Mouse (Mus musculus) layer of hippocampus, postnatal 14 days (tissue): ENCODE results near the gene Rasgrp4. TPM values are rescaled to one million over a fixed set of nuclear protein-coding genes. Genes with fewer than 3 reads are reported as not detected.
"Not testable (repeated sequence)": the region's sequence is repeated elsewhere in the genome, so short reads cannot be mapped to it uniquely, and the experiment has no call there.

ENCODE experiments used
- DNase-seq, 2 experiments: peaks; one replicate each; pipeline ENCODE4 v3.0.0; 2021 to 2022; ENCODE audit warnings: low spot score in 2 of 2, mixed read lengths in 1 of 2
- total RNA-seq, 2 experiments: library from RNA; stranded (reverse); gene quantifications; 2 replicates each; pipeline ENCODE4 v1.2.3; 2021

The Rasgrp4 gene
- total RNA-seq, 2 experiments from 2014 or later, result 1.1 to 1.5 TPM

- DNase-seq, result no peak
Observed at GRCm38 (mm10) chr7:29172390-29173016, 37.9 kb downstream of the Rasgrp4 start.

DNA sequence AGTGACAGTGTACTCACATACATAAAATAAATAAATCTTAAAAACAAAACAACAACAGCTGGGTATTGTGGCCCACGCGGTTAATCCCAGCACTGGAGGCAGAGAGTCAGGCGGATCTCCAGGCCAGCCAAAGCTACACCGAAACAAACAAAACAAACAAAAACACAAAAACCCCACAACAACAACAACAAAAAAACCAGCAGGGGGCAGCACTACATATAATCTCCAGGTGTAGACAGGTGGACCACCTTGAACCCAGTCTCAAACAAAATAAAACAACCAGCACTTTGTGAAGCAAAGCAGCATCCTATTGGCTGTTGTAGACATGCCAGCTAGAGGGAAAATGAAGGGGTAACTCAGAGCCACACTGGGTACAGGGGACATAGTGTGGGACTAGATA is 43.5 kb downstream of the Rasgrp4 start:
- DNase-seq, result no peak

DNA sequence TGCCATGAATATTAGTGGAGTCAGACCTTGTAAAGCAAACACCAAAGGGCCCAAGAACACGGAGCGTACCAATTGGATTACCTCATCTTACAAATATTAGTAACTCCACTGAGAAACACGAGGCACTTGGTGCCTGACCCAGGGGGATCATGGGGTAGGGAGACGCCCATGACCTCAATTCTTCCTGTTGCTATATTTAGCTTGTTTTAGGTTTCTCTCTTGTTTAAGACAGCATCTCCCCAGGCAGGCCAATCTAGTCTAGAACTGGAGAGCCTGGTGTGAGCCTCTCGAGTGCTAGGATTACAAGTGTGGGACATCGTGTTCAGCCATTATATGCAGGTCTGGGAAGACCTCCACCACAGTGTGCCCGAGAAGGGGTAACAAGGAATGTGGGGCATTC is 44.7 kb downstream of the Rasgrp4 start:
- DNase-seq, result no peak

DNA sequence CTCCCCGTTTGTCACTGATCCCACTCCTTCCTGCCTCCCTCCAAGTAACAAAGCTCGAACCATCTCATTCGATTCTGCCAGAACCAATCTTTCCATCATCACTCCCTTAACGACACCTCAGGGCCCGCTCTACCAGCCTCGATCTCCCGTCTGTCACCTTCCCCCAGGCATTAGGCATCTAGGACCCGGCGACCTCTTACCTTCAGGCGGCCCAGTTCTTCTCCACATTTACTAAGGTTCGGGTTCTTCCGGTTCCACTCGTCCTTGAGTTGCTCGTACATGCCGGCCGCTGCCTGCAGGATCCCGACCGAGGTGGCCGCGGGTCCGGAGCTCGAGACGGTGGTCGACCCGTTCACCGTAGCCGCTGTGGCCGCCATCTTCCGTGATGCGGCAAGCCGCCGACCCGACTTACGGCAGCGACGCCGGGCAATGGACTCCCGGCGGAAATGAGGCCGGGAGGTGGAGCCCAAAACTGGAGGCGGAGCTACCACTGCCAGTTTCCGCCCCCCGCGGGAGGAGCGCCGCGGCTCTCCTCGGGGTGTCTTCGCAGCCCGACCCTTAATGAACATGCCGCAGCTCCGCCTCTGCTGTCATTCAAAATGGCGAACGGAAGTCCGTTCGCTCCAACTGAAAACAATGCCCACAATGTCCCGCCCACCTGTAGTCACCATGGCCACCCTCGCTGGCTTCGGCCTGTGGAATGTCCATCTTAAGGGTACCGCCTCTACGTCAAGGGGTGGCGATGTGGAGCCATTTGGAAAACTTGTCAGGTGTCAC is 45.6 kb downstream of the Rasgrp4 start, which contains the start of gene Psmd8:
TSS of gene Psmd8 (minus strand) at position 625 of the 777 bp plus-strand sequence.
- peak; percentile 92 to 97 for DNase-seq

- DNase-seq, result no peak
Observed at GRCm38 (mm10) chr7:29180854-29181236, 46.2 kb downstream of the Rasgrp4 start.

- DNase-seq, result not testable (repeated sequence)
Observed at GRCm38 (mm10) chr7:29181323-29181722, 46.7 kb downstream of the Rasgrp4 start.

DNA sequence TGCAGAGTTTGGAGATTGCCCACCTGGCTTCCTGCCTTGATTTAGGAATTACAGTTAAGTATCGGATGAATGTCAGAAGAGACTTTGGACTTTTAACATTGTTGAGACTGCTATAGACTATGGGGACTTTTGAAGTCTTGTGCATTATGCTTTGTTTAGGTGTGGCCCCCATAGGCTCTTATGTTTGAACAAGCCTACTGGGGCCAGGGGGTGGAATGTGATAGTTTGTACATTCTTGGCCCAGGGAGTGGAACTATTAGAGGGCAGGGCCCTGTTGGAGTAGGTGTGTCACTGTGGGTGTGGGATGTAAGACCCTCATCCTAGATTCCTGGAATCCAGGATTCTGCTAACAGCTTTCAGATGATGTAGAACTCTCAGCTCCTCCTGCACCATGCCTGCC is 59.6 kb downstream of the Rasgrp4 start:
- not testable (repeated sequence) for DNase-seq

DNA sequence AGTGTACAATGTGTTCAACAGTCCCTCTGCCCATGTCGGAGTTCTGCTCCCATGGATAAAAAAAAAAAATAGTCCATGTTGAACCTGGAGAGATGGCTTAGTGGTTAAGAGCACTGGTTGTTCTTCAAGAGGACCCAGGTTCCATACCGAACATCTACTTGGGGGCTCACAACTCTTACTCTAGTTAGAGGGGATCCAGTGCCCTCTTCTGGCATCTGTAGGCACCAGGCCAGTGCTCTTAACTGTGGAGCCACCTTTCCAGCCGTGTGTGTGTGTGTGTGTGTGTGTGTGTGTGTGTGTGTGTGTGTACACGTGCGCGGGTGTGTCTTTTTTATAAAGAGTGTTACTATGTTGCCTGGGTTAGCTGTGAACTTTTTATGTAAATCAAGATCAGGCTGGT is 67.9 kb downstream of the Rasgrp4 start:
- no peak for DNase-seq

Other genes with a start within 250 kb of the Rasgrp4 start
- 100 to 1,000 TPM; 123 to 132 TPM for gene Actn4, start 172.5 kb upstream of the Rasgrp4 start, total RNA-seq
- 100 to 1,000 TPM; 159 to 164 TPM for gene Eif3k, start 153.0 kb upstream of the Rasgrp4 start, total RNA-seq
- gene Map4k1, start 152.8 kb upstream of the Rasgrp4 start, total RNA-seq, result 1 to 10 TPM; 2.7 to 4.1 TPM
- 10 to 100 TPM in 1 of 2 experiments, 1 to 10 TPM in 1; 9.3 to 12.2 TPM for gene Ryr1, start 9.7 kb upstream of the Rasgrp4 start, total RNA-seq
- 10 to 100 TPM; 29.4 to 32.7 TPM for gene Fam98c, start 21.4 kb downstream of the Rasgrp4 start, total RNA-seq
- 1 to 10 TPM; 1.2 to 1.3 TPM for gene Ggn, start 35.4 kb downstream of the Rasgrp4 start, total RNA-seq
- gene Spred3, start 35.6 kb downstream of the Rasgrp4 start, total RNA-seq, result 10 to 100 TPM; 42.3 to 52.3 TPM
- gene Psmd8, start 45.9 kb downstream of the Rasgrp4 start, total RNA-seq, result 100 to 1,000 TPM; 153 to 169 TPM
- gene Catsperg1, start 79.2 kb downstream of the Rasgrp4 start, total RNA-seq, result 1 to 10 TPM; 1.6 to 1.8 TPM
- 1 to 10 TPM; 2.9 to 3.8 TPM for gene Kcnk6, start 97.7 kb downstream of the Rasgrp4 start, total RNA-seq
- gene Yif1b, start 103.5 kb downstream of the Rasgrp4 start, total RNA-seq, result 10 to 100 TPM; 42.3 to 49.5 TPM
- gene 2200002D01Rik, start 113.6 kb downstream of the Rasgrp4 start, total RNA-seq, result not detected
- gene Spint2, start 147.1 kb downstream of the Rasgrp4 start, total RNA-seq, result 10 to 100 TPM; 16.0 to 27.0 TPM
- 10 to 100 TPM; 10.8 to 11.0 TPM for gene Ppp1r14a, start 154.5 kb downstream of the Rasgrp4 start, total RNA-seq
- gene Dpf1, start 169.1 kb downstream of the Rasgrp4 start, total RNA-seq, result 100 to 1,000 TPM in 1 of 2 experiments, 10 to 100 TPM in 1; 96.1 to 111 TPM